Mouse (Mus musculus) neutrophil, adult 83 days (primary cell): ENCODE measurements around the gene Gm21425. TPM values are rescaled to one million over a fixed set of nuclear protein-coding genes. Genes with fewer than 3 reads are reported as not detected.

Source experiments
- total RNA-seq, 2 experiments: library from RNA; stranded (reverse); gene quantifications; one replicate each; pipeline ENCODE4 v1.2.4; 2023

The Gm21425 gene
- not detected for total RNA-seq

DNA sequence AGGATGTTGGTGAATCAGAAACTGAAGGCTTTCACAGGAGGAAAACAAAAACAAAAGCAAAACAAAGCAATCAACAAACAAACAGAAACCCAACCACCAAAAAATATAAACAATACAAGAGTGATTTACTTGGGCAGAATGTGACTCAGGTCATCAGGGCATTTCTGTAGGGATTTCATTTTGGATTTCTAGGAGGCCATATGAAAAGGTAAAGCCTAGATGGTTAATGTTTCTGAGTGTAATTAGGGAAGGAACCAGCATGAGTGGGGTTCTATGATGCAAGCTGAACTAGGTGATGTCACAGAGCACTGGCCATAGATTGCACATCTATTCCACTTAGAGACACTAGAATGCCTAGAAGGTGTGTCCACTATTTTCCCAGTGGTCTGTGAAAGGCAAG lies at the start of gene Gm21425:
TSS of gene Gm21425 (plus strand) at position 301 of the 400 bp plus-strand sequence.

GRCm38 (mm10) chrY:13133392-13133791 lies 28.4 kb upstream of the Gm21425 start, which contains the start of gene Gm21891:
TSS of gene Gm21891 (minus strand) at chrY:13133492.

Other genes with a start within 250 kb of the Gm21425 start
- not detected for gene Gm20807, start 119.1 kb upstream of the Gm21425 start, total RNA-seq
- not detected for gene Gm21891, start 28.5 kb upstream of the Gm21425 start, total RNA-seq
- gene Gm21828, start 62.0 kb downstream of the Gm21425 start, total RNA-seq, result not detected
- not detected for gene Gm21440, start 90.4 kb downstream of the Gm21425 start, total RNA-seq
- gene Gm21454, start 90.5 kb downstream of the Gm21425 start, total RNA-seq, result not detected
- gene Gm21725, start 187.1 kb downstream of the Gm21425 start, total RNA-seq, result not detected